Mouse (Mus musculus) cerebellum, postnatal 4 days (tissue): ENCODE data around the gene Slc2a10.
"Not testable (repeated sequence)": the region's sequence is repeated elsewhere in the genome, so short reads cannot be mapped to it uniquely, and the experiment has no call there.

ENCODE experiments used
- DNase-seq, 2 experiments: peaks; one replicate each; pipeline ENCODE4 v3.0.0; 2022; ENCODE audit warnings: low spot score in 2 of 2, mixed read lengths in 1 of 2

The Slc2a10 gene

GRCm38 (mm10) chr2:165498816-165499215, 4.8 kb upstream of the Slc2a10 start:
- DNase-seq = no peak

- no peak for DNase-seq
These were observed 6.1 kb downstream of the Slc2a10 start for GRCm38 (mm10) chr2:165509686-165510085.

GRCm38 (mm10) chr2:165510466-165510865, 6.9 kb downstream of the Slc2a10 start:
- DNase-seq = no peak

- not testable (repeated sequence) for DNase-seq
These were observed 7.4 kb downstream of the Slc2a10 start for GRCm38 (mm10) chr2:165510914-165511458.

- DNase-seq = not testable (repeated sequence)
These were observed 7.9 kb downstream of the Slc2a10 start for GRCm38 (mm10) chr2:165511530-165511929.

- DNase-seq = no peak
These were observed 8.8 kb downstream of the Slc2a10 start for GRCm38 (mm10) chr2:165512426-165512825.

- peak in 1 of 2 experiments; percentile 51 for DNase-seq
These were observed 9.4 kb downstream of the Slc2a10 start for GRCm38 (mm10) chr2:165512870-165513600.

GRCm38 (mm10) chr2:165515178-165515728, 11.7 kb downstream of the Slc2a10 start:
- no peak for DNase-seq

- DNase-seq = no peak
These were observed 22.0 kb downstream of the Slc2a10 start for GRCm38 (mm10) chr2:165525609-165526008.

GRCm38 (mm10) chr2:165529106-165529505, 25.5 kb downstream of the Slc2a10 start:
- DNase-seq = peak; percentile 67 to 74

- no peak for DNase-seq
These were observed 30.2 kb downstream of the Slc2a10 start for GRCm38 (mm10) chr2:165533789-165534188.

GRCm38 (mm10) chr2:165540975-165541374, 37.4 kb downstream of the Slc2a10 start:
- no peak for DNase-seq

- no peak for DNase-seq
These were observed 39.5 kb downstream of the Slc2a10 start for GRCm38 (mm10) chr2:165542939-165543669.

- no peak for DNase-seq
These were observed 40.1 kb downstream of the Slc2a10 start for GRCm38 (mm10) chr2:165543670-165544016.

GRCm38 (mm10) chr2:165545687-165546086, 42.1 kb downstream of the Slc2a10 start:
- no peak for DNase-seq

- no peak for DNase-seq
These were observed 42.8 kb downstream of the Slc2a10 start for GRCm38 (mm10) chr2:165546341-165546740.

GRCm38 (mm10) chr2:165547410-165547809, 43.8 kb downstream of the Slc2a10 start:
- peak in 1 of 2 experiments; percentile 68 for DNase-seq

GRCm38 (mm10) chr2:165548627-165549026, 45.0 kb downstream of the Slc2a10 start:
- DNase-seq = no peak

- not testable (repeated sequence) for DNase-seq
These were observed 46.8 kb downstream of the Slc2a10 start for GRCm38 (mm10) chr2:165550410-165550809.

- no peak for DNase-seq
These were observed 50.5 kb downstream of the Slc2a10 start for GRCm38 (mm10) chr2:165554066-165554465.

GRCm38 (mm10) chr2:165557278-165557677, 53.7 kb downstream of the Slc2a10 start:
- DNase-seq = no peak

GRCm38 (mm10) chr2:165558916-165559315, 55.3 kb downstream of the Slc2a10 start:
- DNase-seq = no peak
